Mouse (Mus musculus): Measurements from ENCODE around the gene Gm3415. TPM values are rescaled to one million over a fixed set of nuclear protein-coding genes. Genes with fewer than 3 reads are reported as not detected.
A peak's percentile ranks its signal among the peaks of the same experiment; 100 is the strongest.

Gene Gm3415
- polyA plus RNA-seq, 1 experiment from 2014 or later, result not detected

DNA sequence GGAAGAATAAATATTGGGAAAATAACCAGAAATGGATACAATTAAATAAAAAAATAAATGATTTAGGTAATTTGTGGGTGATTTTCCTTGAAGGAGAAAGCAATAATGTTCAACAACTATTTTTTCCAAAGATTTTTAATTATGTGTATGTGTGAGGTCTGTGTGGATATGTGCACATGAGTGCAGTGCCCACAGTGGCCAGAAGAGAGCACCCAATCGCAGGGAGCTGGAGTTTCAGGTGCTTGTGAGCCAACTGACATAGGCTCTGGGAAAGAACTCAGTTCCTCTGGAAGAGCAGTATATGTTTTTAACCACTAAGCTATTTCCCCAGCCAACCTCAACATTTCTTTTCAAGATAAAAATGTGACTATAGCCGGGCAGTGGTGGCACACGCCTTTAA lies 20.7 kb downstream of the Gm3415 start:
- Histone ChIP-seq H3K27me3 (replicated peaks; ENCODE audit: insufficient read depth, low read length) (no peaks in the 10 kb centered on the region), H3K9me3 (ENCODE audit: low read length) (no peaks in the 10 kb centered on the region), H3K4me1 (ENCODE audit: insufficient read depth, low read depth, low read length) (no peaks in the 10 kb centered on the region), H3K36me3 (ENCODE audit: insufficient read depth, low read length) (no peaks in the 10 kb centered on the region), H3K27ac (ENCODE audit: low read length) (no peak overlapping the region), H3K4me2 (replicated peaks; ENCODE audit: low read depth, low read length) (no peak overlapping the region), H3K9ac (replicated peaks; ENCODE audit: low read depth) (no peak overlapping the region), H3K4me3 (ENCODE audit: low read depth, low read length) (no peak overlapping the region)
- no peak for TF ChIP-seq EP300 (IDR thresholded peaks at IDR 0.05)
- no peak for TF ChIP-seq CTCF (IDR thresholded peaks at IDR 0.05)
- DNase-seq (ENCODE audit: low spot score) (no peak), ATAC-seq (no peak)
- WGBS, result 82% methylated on average over 3 of the region's 3 CpGs

DNA sequence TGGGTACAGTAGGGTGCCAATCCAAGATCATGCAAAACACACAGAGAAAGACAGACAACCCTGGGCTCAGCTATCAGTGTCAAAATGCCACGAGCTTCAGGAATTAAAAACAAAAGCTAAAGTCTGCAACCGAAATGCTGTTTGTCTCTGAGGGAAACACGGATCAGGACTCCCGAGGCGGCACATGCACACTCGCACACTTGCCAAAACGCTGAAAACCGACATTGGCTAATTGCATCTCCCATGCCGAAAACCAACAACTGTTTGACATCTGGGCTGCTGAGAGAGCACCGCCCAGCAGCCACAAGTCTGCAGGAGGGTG lies 28.2 kb downstream of the Gm3415 start:
- 9% methylated on average over 10 of the region's 10 CpGs for whole genome bisulfite sequencing
- Histone ChIP-seq H3K9ac (replicated peaks; ENCODE audit: low read depth) (no peak overlapping the region), H3K27ac (ENCODE audit: low read length) (no peak overlapping the region), H3K4me1 (ENCODE audit: insufficient read depth, low read depth, low read length) (no peaks in the 10 kb centered on the region), H3K9me3 (ENCODE audit: low read length) (no peaks in the 10 kb centered on the region), H3K36me3 (ENCODE audit: insufficient read depth, low read length) (no peaks in the 10 kb centered on the region), H3K4me2 (replicated peaks; ENCODE audit: low read depth, low read length) (no peak overlapping the region; the same call in 1 of the 2 replicates), H3K27me3 (replicated peaks; ENCODE audit: insufficient read depth, low read length) (peaks cover 21% of the 10 kb centered on the region), H3K4me3 (ENCODE audit: low read depth, low read length) (no peak overlapping the region)
- DNase-seq (ENCODE audit: low spot score) (no peak), ATAC-seq (no peak)
- TF ChIP-seq CTCF (IDR thresholded peaks at IDR 0.05) (no peak), EP300 (IDR thresholded peaks at IDR 0.05) (no peak)

DNA sequence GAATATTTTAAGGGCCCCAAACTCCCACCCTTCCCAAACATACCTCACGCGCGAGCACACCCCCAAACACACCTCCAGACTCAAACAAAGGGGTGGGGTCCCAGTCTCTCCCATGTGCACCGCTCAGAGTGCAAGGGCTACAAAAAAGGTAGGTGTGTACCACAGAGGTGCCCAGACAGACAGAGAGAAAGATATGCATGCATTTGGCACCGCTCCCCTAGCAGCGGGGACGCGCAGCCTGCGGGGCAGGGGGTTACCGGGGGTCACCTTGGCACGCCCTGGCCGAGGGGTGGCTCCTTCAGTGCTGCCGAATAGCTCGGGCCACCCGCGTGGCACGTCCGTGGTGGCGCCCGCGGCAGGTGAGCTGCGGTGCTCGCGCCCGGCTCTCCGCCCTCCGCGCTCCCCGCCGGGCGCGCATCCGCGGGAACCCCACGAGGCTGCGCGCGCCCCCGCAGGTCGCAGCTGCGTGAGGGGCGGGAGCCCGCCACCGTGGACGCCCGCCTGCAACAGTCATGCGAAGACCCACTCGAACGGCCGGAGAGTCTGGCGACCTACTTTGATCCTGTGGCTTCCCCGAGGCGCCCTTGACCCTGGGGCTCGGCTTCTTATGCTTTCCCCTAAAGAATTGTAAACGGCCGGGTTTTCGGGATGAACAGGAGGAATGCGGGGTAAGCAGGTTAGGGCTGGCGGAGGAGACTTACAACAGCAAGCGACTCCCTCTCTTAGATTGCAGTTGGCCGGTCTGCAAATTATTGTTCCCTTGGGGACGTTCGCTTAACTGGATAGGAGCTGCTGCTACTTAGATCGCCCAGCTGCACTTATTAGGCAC lies 28.8 kb downstream of the Gm3415 start, which contains the start of gene Gpr12:
Gpr12 (minus strand) TSS at position 762 of the 829 bp plus-strand sequence.
- no peak for ATAC-seq
- TF ChIP-seq EP300 (IDR thresholded peaks at IDR 0.05) (no peak), CTCF (IDR thresholded peaks at IDR 0.05) (no peak)
- no peak within 1 kb of the TSS for H3K27ac ChIP-seq (ENCODE audit: low read length)
- WGBS, result under 1% methylated on average over 53 of the region's 64 CpGs
- H3K4me1 ChIP-seq (ENCODE audit: insufficient read depth, low read depth, low read length), result no peaks in the 10 kb centered on the region
- H3K27me3 ChIP-seq (replicated peaks; ENCODE audit: insufficient read depth, low read length), result peaks cover 21% of the 10 kb centered on the region
- DNase-seq (ENCODE audit: low spot score), result no peak
- no peaks in the 10 kb centered on the region for H3K9me3 ChIP-seq (ENCODE audit: low read length)
- no peak within 1 kb of the TSS for H3K9ac ChIP-seq (replicated peaks; ENCODE audit: low read depth)
- H3K36me3 ChIP-seq (ENCODE audit: insufficient read depth, low read length), result no peaks in the 10 kb centered on the region
- H3K4me2 ChIP-seq (replicated peaks; ENCODE audit: low read depth, low read length), result peak within 1 kb of the TSS; percentile 49
- peak within 1 kb of the TSS; percentile 29 for H3K4me3 ChIP-seq (ENCODE audit: low read depth, low read length)

DNA sequence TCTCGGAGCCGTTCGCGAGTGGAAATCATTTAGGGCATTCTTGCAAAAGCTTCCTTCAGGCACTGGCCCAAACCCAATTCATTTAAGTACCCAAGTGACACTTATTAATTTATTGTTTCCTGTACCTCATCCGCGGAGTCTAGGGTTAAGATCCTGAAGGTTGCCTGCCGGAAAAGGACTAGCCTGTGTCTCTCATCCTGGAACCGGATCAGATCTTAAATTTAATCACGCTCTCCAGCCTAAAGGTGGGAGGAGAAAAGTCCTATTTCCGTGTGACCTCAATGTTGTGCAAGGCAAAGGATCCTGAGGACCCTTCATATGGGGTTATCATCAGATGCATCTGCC lies 29.3 kb downstream of the Gm3415 start:
- H3K27me3 ChIP-seq (replicated peaks; ENCODE audit: insufficient read depth, low read length), result peaks cover 21% of the 10 kb centered on the region

DNA sequence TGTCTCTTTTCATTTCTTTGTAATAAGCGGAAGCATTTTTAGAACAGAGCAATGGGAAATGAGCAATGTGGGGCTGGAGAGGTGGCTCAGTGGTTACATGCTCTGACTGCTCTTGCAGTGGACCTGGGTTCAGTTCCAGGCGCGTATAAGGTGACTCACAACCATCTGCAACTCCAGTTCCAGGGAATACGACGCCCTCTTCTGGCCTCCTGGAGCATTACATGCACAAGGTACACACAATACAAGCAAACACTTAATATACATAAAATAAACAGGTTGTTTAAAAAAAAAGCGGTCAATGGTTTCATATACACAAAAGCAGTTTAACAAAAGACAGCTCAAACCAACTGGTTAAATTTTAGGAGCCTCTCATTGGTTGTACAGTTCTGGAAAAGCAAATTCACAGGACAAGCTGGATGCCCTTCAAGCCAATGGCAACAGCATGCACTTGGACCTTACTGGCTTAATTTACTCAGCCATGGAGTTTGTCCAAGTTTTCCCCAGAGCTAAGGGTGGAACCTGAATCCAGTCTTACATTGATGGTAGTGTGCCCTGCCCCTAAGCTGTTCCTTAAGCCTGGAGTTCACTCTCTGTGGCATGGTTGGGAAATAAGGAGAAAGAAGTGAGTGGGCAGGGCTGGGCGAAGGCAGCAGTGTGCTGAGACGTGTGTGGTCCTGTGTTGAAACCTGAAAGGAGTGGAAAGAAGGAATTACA lies 30.6 kb downstream of the Gm3415 start:
- Histone ChIP-seq H3K9ac (replicated peaks; ENCODE audit: low read depth) (no peak overlapping the region), H3K4me1 (ENCODE audit: insufficient read depth, low read depth, low read length) (no peaks in the 10 kb centered on the region), H3K4me2 (replicated peaks; ENCODE audit: low read depth, low read length) (no peak overlapping the region), H3K36me3 (ENCODE audit: insufficient read depth, low read length) (no peaks in the 10 kb centered on the region), H3K4me3 (ENCODE audit: low read depth, low read length) (no peak overlapping the region), H3K27me3 (replicated peaks; ENCODE audit: insufficient read depth, low read length) (peaks cover 21% of the 10 kb centered on the region), H3K9me3 (ENCODE audit: low read length) (no peaks in the 10 kb centered on the region), H3K27ac (ENCODE audit: low read length) (no peak overlapping the region)
- WGBS, result 60% methylated on average over 8 of the region's 8 CpGs
- DNase-seq (ENCODE audit: low spot score), result no peak
- TF ChIP-seq EP300 (IDR thresholded peaks at IDR 0.05), result no peak
- TF ChIP-seq CTCF (IDR thresholded peaks at IDR 0.05), result no peak
- no peak for ATAC-seq

More for the DNA sequence above, 29.3 kb downstream of the Gm3415 start:
- DNase-seq (ENCODE audit: low spot score) (no peak), ATAC-seq (no peak)
- Histone ChIP-seq H3K36me3 (ENCODE audit: insufficient read depth, low read length) (no peaks in the 10 kb centered on the region), H3K4me2 (replicated peaks; ENCODE audit: low read depth, low read length) (peak overlapping the region; percentile 49; the same call in 1 of the 2 replicates), H3K27ac (ENCODE audit: low read length) (no peak overlapping the region), H3K4me3 (ENCODE audit: low read depth, low read length) (no peak overlapping the region), H3K9ac (replicated peaks; ENCODE audit: low read depth) (no peak overlapping the region), H3K4me1 (ENCODE audit: insufficient read depth, low read depth, low read length) (no peaks in the 10 kb centered on the region), H3K9me3 (ENCODE audit: low read length) (no peaks in the 10 kb centered on the region)
- TF ChIP-seq CTCF (IDR thresholded peaks at IDR 0.05), result no peak
- TF ChIP-seq EP300 (IDR thresholded peaks at IDR 0.05), result no peak
- 7% methylated on average over 10 of the region's 10 CpGs for WGBS

DNA sequence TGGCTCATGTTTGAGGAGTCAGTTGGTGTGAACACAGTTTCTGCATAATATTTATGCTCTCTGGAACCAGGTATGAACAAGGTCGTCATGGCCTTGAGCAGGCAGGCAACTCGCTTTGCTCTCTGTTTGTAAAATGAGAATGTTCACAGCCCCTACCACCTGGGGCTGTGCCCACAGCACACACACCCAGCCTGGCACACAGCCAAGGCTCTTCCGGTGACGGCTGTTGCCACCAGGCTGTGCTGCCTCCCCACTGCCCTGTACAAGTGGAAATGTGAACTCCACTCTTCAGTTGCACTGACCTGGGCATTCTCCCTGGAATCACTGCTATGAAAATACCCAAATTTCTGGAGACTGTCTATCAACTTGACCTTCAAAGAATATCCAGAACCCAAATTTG lies 35.1 kb downstream of the Gm3415 start:
- no peak overlapping the region for H3K9ac ChIP-seq (replicated peaks; ENCODE audit: low read depth)
- H3K27me3 ChIP-seq (replicated peaks; ENCODE audit: insufficient read depth, low read length), result no peaks in the 10 kb centered on the region; the same call in 1 of the 2 replicates
- ATAC-seq (no peak), DNase-seq (ENCODE audit: low spot score) (no peak)
- H3K27ac ChIP-seq (ENCODE audit: low read length), result no peak overlapping the region
- H3K4me2 ChIP-seq (replicated peaks; ENCODE audit: low read depth, low read length), result no peak overlapping the region
- no peaks in the 10 kb centered on the region for H3K36me3 ChIP-seq (ENCODE audit: insufficient read depth, low read length)
- TF ChIP-seq CTCF (IDR thresholded peaks at IDR 0.05) (no peak), EP300 (IDR thresholded peaks at IDR 0.05) (no peak)
- no peak overlapping the region for H3K4me3 ChIP-seq (ENCODE audit: low read depth, low read length)
- no peaks in the 10 kb centered on the region for H3K4me1 ChIP-seq (ENCODE audit: insufficient read depth, low read depth, low read length)
- H3K9me3 ChIP-seq (ENCODE audit: low read length), result no peaks in the 10 kb centered on the region
- 31% methylated on average over 4 of the region's 4 CpGs for WGBS

Data from lung, postnatal 0 days (tissue).